Mouse (Mus musculus) hindbrain, embryonic 15.5 days (tissue): ENCODE measurements around the gene Mlana. TPM values are rescaled to one million over a fixed set of nuclear protein-coding genes. Genes with fewer than 3 reads are reported as not detected.

Experiments
- ATAC-seq: fragments of 200-750 bp; cut with Nextera tagmentation; 2 replicates; pipeline ENCODE4 v1.8.0; 2017; ENCODE audit warnings: low read depth, moderate number of reproducible peaks, moderate TSS enrichment; ENCODE audit not compliant: low FRiP score
- H3K27ac ChIP-seq: fragments of 300-500 bp; sonication (generic); replicated peaks from 2 replicates; pipeline ENCODE4 v1.5.1; 2015; ENCODE audit warnings: mild to moderate bottlenecking, inconsistent platforms
- H3K27me3 ChIP-seq: fragments of 300-500 bp; sonication (generic); 2 replicates; pipeline ENCODE4 v1.6.1; 2015; ENCODE audit warnings: control low read depth, inconsistent platforms
- H3K36me3 ChIP-seq: fragments of 300-500 bp; sonication (generic); 2 replicates; pipeline ENCODE4 v1.6.1; 2015; ENCODE audit warnings: control low read depth, inconsistent platforms
- H3K4me1 ChIP-seq: fragments of 300-500 bp; sonication (generic); replicated peaks from 2 replicates; pipeline ENCODE4 v1.6.1; 2015; ENCODE audit warnings: control low read depth, inconsistent platforms
- H3K4me2 ChIP-seq: fragments of 300-500 bp; sonication (generic); 2 replicates; pipeline ENCODE4 v1.6.1; 2015; ENCODE audit warnings: moderate library complexity, mild to moderate bottlenecking, inconsistent platforms
- H3K4me3 ChIP-seq: fragments of 300-500 bp; sonication (generic); 2 replicates; pipeline ENCODE4 v1.5.1; 2015; ENCODE audit warnings: mild to moderate bottlenecking, inconsistent platforms
- H3K9ac ChIP-seq: fragments of 300-500 bp; sonication (generic); 2 replicates; pipeline ENCODE4 v1.6.1; 2015; ENCODE audit warnings: inconsistent platforms
- H3K9me3 ChIP-seq: fragments of 300-500 bp; sonication (generic); 2 replicates; pipeline ENCODE4 v1.6.1; 2016; ENCODE audit warnings: control low read depth, inconsistent platforms
- WGBS: fragments of 180-500 bp; shearing (Covaris S2); methylation state at CpG from one replicate; pipeline ENCODE4 v1.1.7; 2015; 5-methylcytosine and 5-hydroxymethylcytosine counted together
- polyA plus RNA-seq: library from polyadenylated mRNA; unstranded; fragments of >200 nt; fragmentation: Nextera tagmentation; extraction: Ambion mirVana; gene quantifications from 2 replicates; pipeline ENCODE4 v1.2.1, GENCODE M21; 2015

Mlana gene
- polyA plus RNA-seq, 1 experiment from 2014 or later: not detected

DNA sequence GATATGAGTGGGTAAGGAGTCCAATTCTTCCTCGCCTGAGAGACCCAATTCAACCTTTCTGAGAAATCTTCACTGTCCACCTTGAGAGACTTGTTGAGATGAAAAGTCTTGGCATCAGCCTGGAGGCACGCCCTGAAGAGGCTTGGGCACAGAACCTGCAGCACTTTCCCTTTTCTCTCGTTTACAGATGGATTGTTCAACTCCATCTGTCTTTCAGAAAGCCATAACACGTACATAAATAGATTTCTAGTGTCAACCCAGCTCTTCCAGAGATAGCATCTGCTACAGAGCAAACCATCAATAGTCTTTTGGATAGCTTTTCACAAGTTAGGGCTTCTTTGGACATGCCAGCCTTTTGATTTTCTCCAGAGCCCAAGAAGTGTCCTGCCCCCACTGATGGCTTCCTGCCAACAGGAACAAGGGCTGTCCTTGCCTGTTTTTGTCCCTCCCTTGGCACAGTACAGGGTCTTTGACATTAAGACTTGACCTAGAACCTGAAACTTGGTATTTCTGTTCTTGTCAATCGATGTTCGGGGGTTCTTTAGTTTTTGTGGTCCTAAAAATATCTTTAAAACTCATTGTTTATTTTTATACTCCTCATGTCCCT is 35.5 kb upstream of the Mlana start:
- H3K27ac ChIP-seq: no peak overlapping the region
- 77% methylated on average over 6 of the region's 6 CpGs for WGBS
- ATAC-seq: no peak
- no peaks in the 10 kb centered on the region for H3K9me3 ChIP-seq
- H3K4me3 ChIP-seq: no peak overlapping the region
- no peaks in the 10 kb centered on the region for H3K27me3 ChIP-seq
- no peak overlapping the region for H3K9ac ChIP-seq
- no peaks in the 10 kb centered on the region for H3K4me1 ChIP-seq
- no peaks in the 10 kb centered on the region for H3K36me3 ChIP-seq
- no peak overlapping the region for H3K4me2 ChIP-seq

- H3K4me1 ChIP-seq: no peaks in the 10 kb centered on the region
- H3K27me3 ChIP-seq: no peaks in the 10 kb centered on the region
- WGBS: 77% methylated on average over 8 of the region's 8 CpGs
- no peak overlapping the region for H3K27ac ChIP-seq
- no peaks in the 10 kb centered on the region for H3K9me3 ChIP-seq
- no peak overlapping the region for H3K9ac ChIP-seq
- H3K36me3 ChIP-seq: no peaks in the 10 kb centered on the region
- H3K4me3 ChIP-seq: no peak overlapping the region
- no peak for ATAC-seq
- no peak overlapping the region for H3K4me2 ChIP-seq
Measured at GRCm38 (mm10) chr19:29663780-29664179, 33.8 kb upstream of the Mlana start.

DNA sequence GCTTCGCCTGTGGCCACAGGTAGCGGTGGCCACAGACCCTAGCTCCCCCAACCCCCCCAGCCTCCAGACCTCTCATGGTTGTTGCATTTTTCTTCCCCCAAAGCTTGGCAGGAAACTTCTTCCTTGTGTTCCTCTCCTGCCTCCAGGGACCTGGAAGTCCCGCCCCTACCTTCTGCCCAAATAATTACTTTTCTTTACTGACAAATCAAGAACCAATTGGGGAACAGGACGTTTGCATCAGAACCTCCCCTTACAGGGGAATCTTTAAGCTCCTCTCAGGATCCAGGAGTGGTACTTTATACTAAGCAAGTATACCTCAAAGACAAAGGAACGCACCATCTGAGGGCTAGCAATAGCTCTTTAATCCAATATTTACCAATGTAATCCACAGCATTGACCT is 32.7 kb upstream of the Mlana start:
- Histone ChIP-seq H3K27me3 (no peaks in the 10 kb centered on the region), H3K36me3 (no peaks in the 10 kb centered on the region), H3K4me1 (no peaks in the 10 kb centered on the region), H3K9ac (no peak overlapping the region), H3K4me2 (no peak overlapping the region), H3K4me3 (no peak overlapping the region), H3K9me3 (no peaks in the 10 kb centered on the region), H3K27ac (no peak overlapping the region)
- ATAC-seq: no peak
- 86% methylated on average over 5 of the region's 5 CpGs for WGBS

DNA sequence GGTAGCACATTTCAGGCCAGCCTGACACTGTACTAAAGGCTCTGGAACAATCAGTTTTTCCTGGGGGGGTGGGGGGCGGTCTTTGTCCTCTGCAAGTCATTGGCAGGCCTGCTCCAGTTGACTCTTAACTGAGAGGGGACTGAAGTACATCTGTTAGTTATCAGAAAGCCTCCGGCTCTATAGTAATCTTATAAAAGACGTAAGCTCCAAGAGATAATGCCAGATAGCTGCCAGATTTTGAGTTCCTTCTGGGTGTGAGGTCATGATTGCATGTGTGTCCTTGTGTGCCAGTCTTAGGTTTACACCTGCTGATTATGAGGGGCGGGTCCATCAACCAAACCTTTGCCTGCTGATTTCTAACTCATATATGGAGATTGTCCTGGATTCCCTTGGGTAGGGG is 31.5 kb upstream of the Mlana start:
- H3K27me3 ChIP-seq: no peaks in the 10 kb centered on the region
- H3K9me3 ChIP-seq: no peaks in the 10 kb centered on the region
- H3K27ac ChIP-seq: no peak overlapping the region
- H3K4me2 ChIP-seq: no peak overlapping the region
- H3K4me1 ChIP-seq: no peaks in the 10 kb centered on the region
- no peak overlapping the region for H3K4me3 ChIP-seq
- no peak overlapping the region for H3K9ac ChIP-seq
- H3K36me3 ChIP-seq: no peaks in the 10 kb centered on the region
- WGBS: 81% methylated on average over 4 of the region's 4 CpGs
- ATAC-seq: no peak

GRCm38 (mm10) chr19:29666965-29667594 is 30.5 kb upstream of the Mlana start:
- Histone ChIP-seq H3K4me2 (no peak overlapping the region), H3K27ac (no peak overlapping the region), H3K36me3 (no peaks in the 10 kb centered on the region), H3K27me3 (no peaks in the 10 kb centered on the region), H3K9me3 (no peaks in the 10 kb centered on the region), H3K9ac (no peak overlapping the region), H3K4me1 (no peaks in the 10 kb centered on the region), H3K4me3 (no peak overlapping the region)
- no peak for ATAC-seq
- WGBS: 89% methylated on average over 5 of the region's 5 CpGs

GRCm38 (mm10) chr19:29668135-29668534 is 29.5 kb upstream of the Mlana start:
- Histone ChIP-seq H3K27ac (no peak overlapping the region), H3K4me1 (no peaks in the 10 kb centered on the region), H3K4me3 (no peak overlapping the region), H3K9ac (no peak overlapping the region), H3K27me3 (no peaks in the 10 kb centered on the region), H3K4me2 (no peak overlapping the region), H3K9me3 (no peaks in the 10 kb centered on the region), H3K36me3 (no peaks in the 10 kb centered on the region)
- ATAC-seq: no peak
- WGBS: 93% methylated on average over 7 of the region's 7 CpGs

DNA sequence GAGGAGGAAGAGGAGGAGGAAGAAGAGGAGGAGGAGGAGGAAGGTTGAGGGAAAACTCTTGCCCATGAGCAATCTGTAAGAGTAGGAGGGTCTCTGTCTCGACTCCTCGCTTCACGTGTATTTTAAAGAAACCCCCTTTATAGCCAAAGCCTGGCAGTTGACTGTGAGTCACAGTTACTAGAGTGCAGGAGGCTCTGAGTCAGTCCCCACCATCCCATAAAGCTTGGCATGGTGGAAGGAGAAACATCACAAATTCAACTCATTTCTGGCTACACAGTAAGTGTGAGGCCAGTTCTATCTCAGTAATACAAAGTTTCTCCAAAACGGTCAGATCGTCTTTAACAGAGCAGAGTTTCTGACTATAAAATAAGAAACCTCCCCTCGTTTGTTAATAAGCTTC is 27.4 kb upstream of the Mlana start:
- Histone ChIP-seq H3K4me1 (no peaks in the 10 kb centered on the region), H3K4me3 (no peak overlapping the region), H3K36me3 (no peaks in the 10 kb centered on the region), H3K9me3 (no peaks in the 10 kb centered on the region), H3K9ac (no peak overlapping the region), H3K27me3 (no peaks in the 10 kb centered on the region), H3K4me2 (no peak overlapping the region), H3K27ac (no peak overlapping the region)
- WGBS: 90% methylated on average over 6 of the region's 6 CpGs
- ATAC-seq: no peak

DNA sequence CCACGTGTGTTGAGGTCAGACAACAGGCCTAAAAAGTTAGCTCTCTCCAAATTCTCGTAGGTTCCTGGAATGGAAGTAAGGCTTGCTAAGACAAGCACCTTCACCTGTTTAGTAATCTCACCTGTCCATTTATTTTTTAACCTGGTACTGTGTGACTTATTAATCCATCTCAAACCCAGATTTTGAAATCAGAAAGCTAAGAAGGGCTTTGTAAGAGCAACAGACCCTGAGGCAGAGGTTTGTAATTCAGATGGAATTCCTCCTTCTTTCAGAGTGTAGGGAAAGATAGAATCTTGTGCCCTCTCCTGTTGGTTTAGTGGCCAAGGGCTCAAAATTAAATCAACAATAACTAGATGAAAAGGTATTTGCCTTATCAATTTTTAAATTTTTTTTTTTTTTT is 26.5 kb upstream of the Mlana start:
- no peak overlapping the region for H3K27ac ChIP-seq
- WGBS: 88% methylated on average over 2 of the region's 2 CpGs
- no peaks in the 10 kb centered on the region for H3K4me1 ChIP-seq
- no peak for ATAC-seq
- no peaks in the 10 kb centered on the region for H3K27me3 ChIP-seq
- no peak overlapping the region for H3K4me3 ChIP-seq
- H3K9ac ChIP-seq: no peak overlapping the region
- no peaks in the 10 kb centered on the region for H3K36me3 ChIP-seq
- H3K9me3 ChIP-seq: no peaks in the 10 kb centered on the region
- no peak overlapping the region for H3K4me2 ChIP-seq

DNA sequence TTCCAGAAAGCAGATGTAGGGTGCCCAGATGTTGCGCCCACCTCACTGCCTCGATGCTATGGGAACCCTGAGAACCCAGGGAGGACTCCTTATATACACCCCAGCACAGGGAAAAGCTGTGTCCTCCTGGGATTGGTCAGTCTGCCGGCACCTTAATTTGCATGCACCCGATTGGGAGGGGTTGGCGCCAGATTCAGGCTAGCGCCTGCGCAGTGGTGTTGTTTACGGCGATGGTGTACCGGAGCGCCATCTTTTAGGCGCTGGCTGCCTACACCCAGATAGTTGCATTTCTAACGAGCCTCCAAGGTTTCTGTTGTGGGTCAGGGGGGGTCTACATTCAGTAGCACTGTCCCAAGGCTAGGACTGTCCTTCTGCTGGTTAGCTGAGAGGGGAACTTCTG is 25.0 kb upstream of the Mlana start:
- Histone ChIP-seq H3K4me2 (no peak overlapping the region), H3K4me1 (no peaks in the 10 kb centered on the region), H3K27ac (no peak overlapping the region), H3K4me3 (no peak overlapping the region), H3K9ac (no peak overlapping the region), H3K9me3 (no peaks in the 10 kb centered on the region), H3K36me3 (no peaks in the 10 kb centered on the region), H3K27me3 (no peaks in the 10 kb centered on the region)
- ATAC-seq: no peak
- 93% methylated on average over 13 of the region's 13 CpGs for WGBS

GRCm38 (mm10) chr19:29674946-29675345 is 22.7 kb upstream of the Mlana start:
- ATAC-seq: no peak
- Histone ChIP-seq H3K4me2 (no peak overlapping the region), H3K4me1 (no peaks in the 10 kb centered on the region), H3K9me3 (no peaks in the 10 kb centered on the region), H3K27me3 (no peaks in the 10 kb centered on the region), H3K27ac (no peak overlapping the region), H3K4me3 (no peak overlapping the region), H3K36me3 (no peaks in the 10 kb centered on the region), H3K9ac (no peak overlapping the region)
- WGBS: 93% methylated on average over 7 of the region's 7 CpGs

DNA sequence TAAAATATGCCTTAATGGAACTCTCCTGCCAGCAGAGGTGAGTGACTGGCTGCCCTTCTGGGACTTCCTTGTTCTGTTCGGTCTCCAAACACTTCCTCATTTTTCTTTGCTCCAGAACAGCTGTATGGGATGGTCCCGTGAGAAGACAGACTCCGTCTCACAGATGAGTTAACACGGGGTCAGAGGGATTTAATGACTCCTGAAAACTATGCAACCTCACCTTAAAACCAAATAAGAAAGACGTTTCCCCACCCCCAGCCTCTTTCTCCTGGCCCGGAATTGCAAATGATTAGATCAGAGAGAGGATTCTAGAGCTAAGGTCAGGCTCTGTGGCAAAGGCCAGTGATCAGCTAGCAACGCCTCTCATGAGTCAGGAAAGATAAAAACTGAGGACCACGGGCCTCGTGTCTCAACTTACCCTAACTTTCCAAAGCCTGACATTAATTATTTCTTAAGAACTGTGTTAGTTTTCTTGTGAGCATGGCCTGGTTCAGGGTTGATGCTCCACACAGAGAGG is 22.0 kb upstream of the Mlana start:
- Histone ChIP-seq H3K4me3 (no peak overlapping the region), H3K4me1 (no peaks in the 10 kb centered on the region), H3K27me3 (no peaks in the 10 kb centered on the region), H3K9ac (no peak overlapping the region), H3K4me2 (no peak overlapping the region), H3K36me3 (no peaks in the 10 kb centered on the region), H3K27ac (no peak overlapping the region), H3K9me3 (no peaks in the 10 kb centered on the region)
- 73% methylated on average over 9 of the region's 9 CpGs for WGBS
- no peak for ATAC-seq

DNA sequence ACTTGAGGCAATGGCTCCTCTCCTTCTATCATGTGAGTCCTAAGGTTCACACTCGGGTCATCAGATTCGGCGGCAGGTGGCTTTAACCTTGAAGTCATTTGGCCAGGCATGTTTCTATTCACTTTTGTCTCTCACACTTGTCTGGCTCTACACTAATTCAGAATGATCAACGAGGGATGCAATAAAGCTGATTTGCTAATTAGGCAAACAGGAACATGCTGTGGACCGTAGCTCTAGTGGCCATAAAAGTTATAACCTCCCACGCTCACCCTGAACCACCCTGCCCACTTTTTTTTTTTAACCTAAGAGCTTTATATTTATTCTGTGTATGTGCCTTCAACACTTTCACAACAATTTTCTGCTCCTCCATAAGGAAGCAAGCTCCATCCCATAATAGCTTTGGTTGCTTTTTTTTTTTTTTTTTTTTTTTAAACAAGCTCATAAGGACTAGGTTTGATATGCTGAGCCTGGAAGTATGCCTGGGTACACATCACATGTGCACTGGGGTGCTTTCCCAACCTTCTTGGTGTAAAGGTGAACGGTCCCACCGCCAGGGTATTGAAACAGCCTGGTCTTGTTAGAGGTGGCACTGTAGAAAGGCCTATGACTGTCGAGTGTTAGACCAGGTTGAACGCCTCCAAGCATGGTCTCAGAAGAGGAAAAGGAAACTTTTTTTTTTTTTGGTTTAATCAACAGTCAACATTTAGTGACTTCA is 21.0 kb upstream of the Mlana start:
- no peak overlapping the region for H3K4me2 ChIP-seq
- no peaks in the 10 kb centered on the region for H3K36me3 ChIP-seq
- H3K27ac ChIP-seq: no peak overlapping the region
- H3K27me3 ChIP-seq: no peaks in the 10 kb centered on the region
- no peak for ATAC-seq
- no peak overlapping the region for H3K4me3 ChIP-seq
- no peak overlapping the region for H3K9ac ChIP-seq
- 80% methylated on average over 10 of the region's 10 CpGs for WGBS
- no peaks in the 10 kb centered on the region for H3K4me1 ChIP-seq
- no peaks in the 10 kb centered on the region for H3K9me3 ChIP-seq
